Mouse (Mus musculus): ENCODE measurements around the gene Tmprss12. TPM values are rescaled to one million over a fixed set of nuclear protein-coding genes. Genes with fewer than 3 reads are reported as not detected.
"Not testable (repeated sequence)": the region's sequence is repeated elsewhere in the genome, so short reads cannot be mapped to it uniquely, and the experiment has no call there.

Gene Tmprss12
- polyA plus RNA-seq, 1 experiment from 2014 or later, result not detected

DNA sequence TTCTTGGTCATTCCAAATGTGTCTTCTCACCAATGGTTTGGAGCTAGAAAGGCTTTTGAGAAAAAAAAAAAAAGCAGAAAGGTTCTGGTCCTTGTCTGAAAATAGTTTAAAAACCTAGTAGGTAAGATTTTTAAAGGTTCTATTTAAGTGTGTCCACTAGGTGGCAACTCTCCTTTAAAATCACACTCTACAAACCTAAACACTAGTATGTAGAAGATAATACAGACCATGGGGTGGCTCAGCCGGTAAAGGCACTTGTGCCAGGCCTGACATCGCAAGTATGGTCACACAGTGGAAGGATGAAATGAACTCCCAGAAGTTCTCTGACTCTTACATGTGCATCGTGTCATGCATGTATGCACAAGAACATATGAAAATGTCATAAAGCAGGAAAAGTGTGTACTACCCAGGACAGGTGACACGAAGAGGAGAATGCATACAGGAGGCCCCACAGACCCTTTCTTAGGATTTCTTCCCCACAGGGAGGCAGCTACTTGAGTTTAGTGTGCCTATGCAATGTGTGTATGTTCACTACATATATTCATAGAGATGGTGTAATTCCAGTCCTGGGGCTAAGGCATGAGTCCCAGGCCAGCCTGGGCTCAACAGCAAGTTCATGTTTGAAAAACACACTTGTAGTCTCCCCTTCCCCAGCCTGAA lies 17.3 kb upstream of the Tmprss12 start:
- no peak overlapping the region for H3K27ac ChIP-seq
- H3K36me3 ChIP-seq (ENCODE audit: inconsistent target), result peaks cover 17% of the 10 kb centered on the region
- WGBS (ENCODE audit: missing documents), result 52% methylated on average over 4 of the region's 4 CpGs
- H3K79me2 ChIP-seq (ENCODE audit: inconsistent target), result no peaks in the 10 kb centered on the region
- H3K4me3 ChIP-seq (ENCODE audit: inconsistent target), result no peak overlapping the region

DNA sequence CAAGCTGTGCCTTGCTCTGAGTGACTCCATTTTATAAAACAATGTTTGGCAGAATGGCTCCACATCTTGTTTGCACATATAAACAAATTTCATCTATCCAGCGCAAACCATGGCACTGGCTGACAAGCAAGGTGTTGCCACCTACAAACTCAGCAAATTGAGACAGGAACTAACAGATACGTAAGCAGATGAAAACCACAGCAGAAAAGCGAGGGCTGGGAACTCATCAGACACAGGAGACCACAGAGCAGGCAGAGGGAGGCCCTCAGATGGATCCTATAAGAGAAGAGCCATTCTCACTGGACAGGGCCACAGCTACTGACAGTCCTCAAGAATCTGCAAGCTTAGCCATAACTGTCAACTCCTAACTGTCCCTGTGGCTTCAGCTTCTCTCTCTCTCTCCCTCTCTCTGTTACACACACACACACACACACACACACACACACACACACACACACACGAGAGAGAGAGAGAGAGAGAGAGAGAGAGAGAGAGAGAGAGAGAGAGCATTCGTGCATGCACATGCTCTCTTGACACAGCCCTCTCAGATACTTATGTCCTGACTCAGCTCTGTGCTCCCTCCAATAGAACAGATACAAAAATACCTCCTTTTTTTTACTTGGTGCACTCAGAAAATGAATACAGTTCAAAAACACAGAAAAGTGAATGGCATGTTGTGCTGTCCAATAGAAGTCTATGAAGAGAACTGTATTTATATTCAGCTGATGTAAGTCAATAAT lies 14.9 kb upstream of the Tmprss12 start:
- Histone ChIP-seq H3K27ac (no peak overlapping the region), H3K79me2 (ENCODE audit: inconsistent target) (no peaks in the 10 kb centered on the region), H3K4me3 (ENCODE audit: inconsistent target) (no peak overlapping the region), H3K36me3 (ENCODE audit: inconsistent target) (peaks cover 5% of the 10 kb centered on the region; the same call in 1 of the 2 replicates)
- WGBS (ENCODE audit: missing documents), result 89% methylated on average over 3 of the region's 5 CpGs

DNA sequence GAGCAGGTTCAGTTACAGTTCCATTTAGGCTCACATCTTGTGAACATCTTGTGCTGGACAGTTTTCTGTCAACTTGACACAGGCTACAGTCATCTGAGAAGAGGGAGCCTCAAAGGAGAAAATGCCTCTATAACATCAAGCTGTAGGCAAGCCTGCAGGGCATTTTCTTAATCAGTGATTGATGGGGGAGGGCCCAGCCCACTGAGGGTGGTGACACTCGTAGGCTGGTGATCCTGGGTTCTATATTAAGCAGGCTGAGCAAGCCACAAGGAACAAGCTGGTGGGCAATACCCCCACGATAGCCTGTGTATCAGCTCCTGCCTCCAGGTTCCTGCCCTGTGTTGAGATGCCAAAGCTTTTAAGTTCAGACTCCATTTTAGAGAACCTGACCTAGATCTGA lies 11.7 kb upstream of the Tmprss12 start:
- Histone ChIP-seq H3K79me2 (ENCODE audit: inconsistent target) (no peaks in the 10 kb centered on the region), H3K36me3 (ENCODE audit: inconsistent target) (no peaks in the 10 kb centered on the region), H3K27ac (no peak overlapping the region), H3K4me3 (ENCODE audit: inconsistent target) (no peak overlapping the region)
- WGBS (ENCODE audit: missing documents), result 82% methylated on average over 2 of the region's 2 CpGs

DNA sequence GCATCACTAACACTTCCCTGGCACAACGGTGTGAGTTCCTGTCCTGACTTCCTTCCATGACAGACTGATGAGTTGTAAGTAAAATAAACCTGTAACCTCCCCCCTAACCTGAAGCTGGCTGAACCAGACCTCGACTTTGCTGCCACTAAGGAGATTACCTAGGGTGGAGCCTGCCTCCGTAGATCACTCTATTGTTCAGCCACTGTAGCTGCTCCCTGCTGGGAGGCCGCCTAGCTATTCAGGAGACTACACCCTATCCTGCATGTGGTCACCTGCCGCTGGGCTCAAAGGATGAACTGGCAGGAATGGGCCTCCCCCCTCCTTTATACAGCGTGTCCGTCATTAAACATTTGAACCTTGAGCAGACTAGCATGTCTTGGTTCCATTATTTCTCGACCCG lies 10.9 kb upstream of the Tmprss12 start:
- Histone ChIP-seq H3K36me3 (ENCODE audit: inconsistent target) (no peaks in the 10 kb centered on the region), H3K4me3 (ENCODE audit: inconsistent target) (no peak overlapping the region), H3K27ac (no peak overlapping the region), H3K79me2 (ENCODE audit: inconsistent target) (no peaks in the 10 kb centered on the region)
- 68% methylated on average over 9 of the region's 9 CpGs for WGBS (ENCODE audit: missing documents)

DNA sequence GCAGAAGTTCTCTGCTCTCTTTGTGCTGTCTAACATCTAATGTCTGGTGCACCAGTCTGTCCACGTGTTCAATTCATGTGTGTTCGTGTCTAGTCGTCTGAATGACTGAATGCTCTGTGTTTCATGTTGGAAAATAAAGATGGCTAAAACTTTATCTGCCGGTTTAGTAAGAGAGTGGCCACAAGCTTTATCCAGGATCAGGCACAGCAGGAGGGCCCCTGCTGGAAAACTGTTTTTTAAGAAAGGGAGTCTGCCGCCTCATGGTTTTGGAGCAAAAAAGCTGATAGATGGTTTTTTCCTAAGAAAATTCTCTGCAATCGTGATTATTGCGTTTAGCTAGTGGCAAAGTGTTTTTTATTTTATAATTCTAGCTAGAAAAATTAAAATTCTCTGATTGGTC lies 10.0 kb upstream of the Tmprss12 start:
- H3K36me3 ChIP-seq (ENCODE audit: inconsistent target); H3K4me3 ChIP-seq (ENCODE audit: inconsistent target); H3K79me2 ChIP-seq (ENCODE audit: inconsistent target); H3K27ac ChIP-seq: not testable (repeated sequence)
- 83% methylated on average over 7 of the region's 7 CpGs for WGBS (ENCODE audit: missing documents)

DNA sequence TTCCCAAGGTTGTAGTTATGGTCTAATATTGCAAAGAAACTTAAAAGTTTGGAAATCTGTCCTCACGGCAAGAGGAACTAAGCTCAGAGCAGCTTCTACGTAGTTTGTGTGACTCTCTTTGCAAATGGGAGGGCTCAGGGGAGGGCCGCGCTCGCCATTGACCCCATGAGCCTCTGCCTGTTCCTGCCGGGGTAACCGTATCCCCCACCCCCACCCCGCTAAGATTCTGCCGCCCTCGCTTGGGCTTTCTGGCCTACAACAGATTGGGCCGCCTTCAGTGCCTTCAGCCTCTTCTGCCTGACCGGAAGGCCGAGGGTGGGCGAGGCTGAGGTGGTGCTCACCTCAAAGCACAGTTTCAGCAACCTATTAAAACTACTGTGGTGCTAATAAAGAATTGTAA lies 9.2 kb upstream of the Tmprss12 start:
- no peak overlapping the region for H3K27ac ChIP-seq
- 88% methylated on average over 12 of the region's 14 CpGs for WGBS (ENCODE audit: missing documents)
- H3K79me2 ChIP-seq (ENCODE audit: inconsistent target), result no peaks in the 10 kb centered on the region
- H3K36me3 ChIP-seq (ENCODE audit: inconsistent target), result no peaks in the 10 kb centered on the region
- H3K4me3 ChIP-seq (ENCODE audit: inconsistent target), result no peak overlapping the region

DNA sequence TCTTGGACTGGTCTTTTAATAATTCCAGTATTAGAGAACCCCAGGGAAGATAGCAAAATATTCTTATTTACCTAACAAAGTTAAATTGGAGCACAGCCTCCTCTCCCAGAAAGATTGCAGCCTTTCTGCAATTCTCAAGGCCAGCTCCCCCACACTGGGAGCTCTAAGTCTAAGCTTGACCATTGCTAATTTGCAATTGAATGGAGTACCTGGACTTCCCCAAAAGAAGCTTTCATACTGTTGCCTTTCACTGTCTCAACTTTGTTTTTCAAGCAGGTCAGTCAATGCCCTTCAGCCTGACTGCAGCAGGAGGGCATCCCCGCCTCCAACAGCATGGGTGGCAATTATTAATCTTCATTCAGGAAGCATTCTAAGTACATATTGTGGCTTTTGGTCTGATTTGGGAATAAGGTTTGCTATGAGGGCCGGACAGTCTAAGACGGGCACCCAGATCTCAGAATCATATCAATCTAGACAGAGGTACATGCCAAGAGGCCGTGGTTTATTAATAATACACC lies 6.8 kb upstream of the Tmprss12 start:
- H3K4me3 ChIP-seq (ENCODE audit: inconsistent target); H3K27ac ChIP-seq; H3K36me3 ChIP-seq (ENCODE audit: inconsistent target); H3K79me2 ChIP-seq (ENCODE audit: inconsistent target): not testable (repeated sequence)
- WGBS (ENCODE audit: missing documents), result 100% methylated on average over 1 of the region's 4 CpGs

DNA sequence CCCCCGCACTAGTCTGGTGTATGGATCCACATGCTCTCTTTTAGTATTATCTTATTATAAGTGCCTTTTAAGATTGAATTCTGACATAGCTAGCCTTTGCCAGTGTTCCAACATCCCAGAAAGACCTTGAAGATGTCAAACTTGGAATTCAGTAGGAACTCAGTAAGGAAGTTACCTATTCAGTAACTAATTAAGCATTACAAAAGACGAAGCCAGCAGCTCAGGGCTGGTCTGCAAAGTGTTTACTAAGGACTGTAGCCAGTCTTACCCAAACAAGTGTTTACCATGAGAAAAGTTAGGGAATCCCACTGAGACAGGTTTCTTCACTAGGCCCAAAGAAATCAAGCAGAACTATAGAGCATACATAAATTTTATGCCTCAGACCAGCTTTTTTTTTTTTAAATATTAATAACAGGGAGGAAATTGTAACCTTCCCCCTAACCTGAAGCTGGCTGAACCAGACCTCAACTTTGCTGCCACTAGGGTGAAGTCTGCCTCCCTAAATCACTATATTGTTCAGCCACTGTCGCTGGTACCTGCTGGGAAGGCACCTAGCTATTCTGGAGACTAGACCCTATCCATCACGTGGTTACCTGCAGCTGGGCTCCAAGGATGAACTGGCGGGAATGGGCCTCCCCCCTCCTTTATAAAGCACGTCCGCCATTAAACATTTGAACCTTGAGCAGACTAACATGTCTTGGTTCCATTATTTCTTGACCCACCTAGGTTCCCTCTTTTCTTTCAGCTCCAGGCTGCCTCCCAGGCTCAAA lies 5.7 kb upstream of the Tmprss12 start:
- no peak overlapping the region for H3K4me3 ChIP-seq (ENCODE audit: inconsistent target)
- no peaks in the 10 kb centered on the region for H3K79me2 ChIP-seq (ENCODE audit: inconsistent target)
- no peak overlapping the region for H3K27ac ChIP-seq
- 95% methylated on average over 7 of the region's 7 CpGs for WGBS (ENCODE audit: missing documents)
- H3K36me3 ChIP-seq (ENCODE audit: inconsistent target), result no peaks in the 10 kb centered on the region

DNA sequence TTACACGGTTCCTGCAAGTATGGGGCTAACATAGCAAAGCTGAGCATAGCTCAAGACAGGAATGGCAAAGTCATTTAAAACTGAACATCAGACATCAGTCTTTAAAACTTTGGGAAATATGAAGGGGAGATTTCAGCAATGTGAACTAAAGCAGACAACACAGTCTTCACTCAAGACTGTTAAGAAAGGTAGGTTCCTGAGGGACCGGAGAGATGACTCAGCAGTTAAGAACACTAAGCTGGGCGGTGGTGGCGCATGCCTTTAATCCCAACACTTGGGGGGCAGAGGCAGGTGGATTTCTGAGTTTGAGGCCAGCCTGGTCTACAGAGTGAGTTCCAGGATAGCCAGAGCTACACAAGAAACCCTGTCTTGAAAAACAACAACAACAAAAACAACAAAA lies 4.2 kb upstream of the Tmprss12 start:
- H3K4me3 ChIP-seq (ENCODE audit: inconsistent target), result no peak overlapping the region
- WGBS (ENCODE audit: missing documents), result 98% methylated on average over 4 of the region's 4 CpGs
- H3K27ac ChIP-seq, result no peak overlapping the region
- H3K79me2 ChIP-seq (ENCODE audit: inconsistent target), result no peaks in the 10 kb centered on the region
- H3K36me3 ChIP-seq (ENCODE audit: inconsistent target), result no peaks in the 10 kb centered on the region

DNA sequence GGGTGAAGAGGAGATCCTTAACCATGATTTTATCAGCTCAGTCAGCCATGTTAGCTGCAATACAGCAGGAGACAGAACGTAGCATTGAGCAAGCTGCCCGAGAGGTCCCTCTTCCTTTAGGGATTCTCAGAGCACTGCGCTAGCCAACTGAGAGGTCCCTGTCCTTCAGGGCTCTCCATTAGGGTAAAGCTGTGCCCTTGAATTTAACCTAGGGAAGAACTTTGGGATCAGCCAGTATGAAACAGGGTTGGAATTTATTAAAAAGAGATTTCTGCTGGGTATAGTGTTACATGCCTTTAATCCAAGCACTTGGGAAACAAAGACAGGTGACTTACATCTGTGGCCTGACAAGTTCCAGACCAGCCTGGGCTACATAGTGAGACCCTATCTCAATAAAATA lies 3.1 kb upstream of the Tmprss12 start:
- H3K36me3 ChIP-seq (ENCODE audit: inconsistent target), result no peaks in the 10 kb centered on the region
- 98% methylated on average over 3 of the region's 3 CpGs for WGBS (ENCODE audit: missing documents)
- H3K4me3 ChIP-seq (ENCODE audit: inconsistent target), result no peak overlapping the region
- H3K27ac ChIP-seq, result no peak overlapping the region
- no peaks in the 10 kb centered on the region for H3K79me2 ChIP-seq (ENCODE audit: inconsistent target)

DNA sequence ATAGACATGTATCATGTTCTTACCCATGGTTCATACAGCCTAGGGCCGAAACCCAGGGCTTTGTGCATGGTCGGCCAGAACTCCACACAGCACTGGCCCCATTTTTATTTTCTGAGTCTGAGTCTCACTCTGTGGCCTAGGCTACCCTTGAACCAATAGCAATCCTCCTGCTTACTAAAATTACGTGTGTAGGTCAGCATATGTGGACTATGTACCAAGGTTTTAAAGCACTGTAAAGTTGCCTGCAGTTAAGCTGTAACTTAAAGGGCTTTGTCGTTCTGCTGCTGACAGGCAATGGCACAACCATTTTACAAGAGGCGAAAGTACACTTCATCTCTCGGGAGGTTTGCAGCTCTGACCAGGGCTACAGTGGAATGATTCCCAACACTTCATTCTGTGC lies 8.3 kb downstream of the Tmprss12 start:
- no peaks in the 10 kb centered on the region for H3K36me3 ChIP-seq (ENCODE audit: inconsistent target)
- 96% methylated on average over 6 of the region's 6 CpGs for WGBS (ENCODE audit: missing documents)
- no peaks in the 10 kb centered on the region for H3K79me2 ChIP-seq (ENCODE audit: inconsistent target)
- no peak overlapping the region for H3K27ac ChIP-seq
- no peak overlapping the region for H3K4me3 ChIP-seq (ENCODE audit: inconsistent target)

DNA sequence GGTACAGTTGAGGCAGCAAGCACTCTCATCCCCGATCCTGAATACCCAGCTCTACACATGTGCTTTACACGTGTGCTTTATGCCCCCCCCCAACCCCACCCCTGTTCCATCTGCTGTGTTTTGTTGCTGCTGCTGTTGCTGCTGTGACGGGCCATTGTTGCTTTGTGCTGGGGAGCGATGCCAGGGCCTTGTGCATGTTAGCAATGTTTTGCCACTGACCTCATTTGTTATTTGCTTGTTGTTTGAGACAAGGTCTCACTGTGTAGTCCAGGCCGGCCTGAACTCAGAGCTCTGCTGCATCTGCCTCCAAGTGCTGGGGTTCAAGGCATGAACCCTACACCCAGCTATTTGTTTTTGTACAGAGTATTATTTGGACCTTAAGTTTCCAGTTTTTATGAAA lies 10.2 kb downstream of the Tmprss12 start:
- no peaks in the 10 kb centered on the region for H3K79me2 ChIP-seq (ENCODE audit: inconsistent target)
- no peaks in the 10 kb centered on the region for H3K36me3 ChIP-seq (ENCODE audit: inconsistent target)
- H3K4me3 ChIP-seq (ENCODE audit: inconsistent target), result no peak overlapping the region
- no peak overlapping the region for H3K27ac ChIP-seq
- 87% methylated on average over 5 of the region's 5 CpGs for WGBS (ENCODE audit: missing documents)

DNA sequence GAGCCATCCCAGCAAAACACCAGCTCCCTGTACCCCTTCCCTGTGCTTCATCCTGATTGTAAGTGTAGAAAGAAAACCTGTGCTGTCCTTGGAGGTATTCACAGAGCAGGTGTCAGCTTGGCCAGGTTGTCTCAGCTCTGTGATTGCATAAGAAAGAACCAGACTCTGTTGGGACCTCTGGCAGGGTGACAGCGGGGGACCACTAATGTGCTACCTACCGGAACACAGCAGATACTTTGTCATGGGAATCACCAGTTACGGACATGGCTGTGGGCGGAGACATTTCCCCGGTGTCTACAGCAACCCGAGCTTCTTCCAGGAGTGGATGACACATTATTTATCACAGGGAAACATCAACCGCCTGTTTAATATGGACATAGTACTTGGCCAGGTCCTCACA lies 11.7 kb downstream of the Tmprss12 start:
- Histone ChIP-seq H3K36me3 (ENCODE audit: inconsistent target) (no peaks in the 10 kb centered on the region), H3K79me2 (ENCODE audit: inconsistent target) (no peaks in the 10 kb centered on the region), H3K27ac (no peak overlapping the region), H3K4me3 (ENCODE audit: inconsistent target) (no peak overlapping the region)
- 83% methylated on average over 7 of the region's 7 CpGs for WGBS (ENCODE audit: missing documents)

DNA sequence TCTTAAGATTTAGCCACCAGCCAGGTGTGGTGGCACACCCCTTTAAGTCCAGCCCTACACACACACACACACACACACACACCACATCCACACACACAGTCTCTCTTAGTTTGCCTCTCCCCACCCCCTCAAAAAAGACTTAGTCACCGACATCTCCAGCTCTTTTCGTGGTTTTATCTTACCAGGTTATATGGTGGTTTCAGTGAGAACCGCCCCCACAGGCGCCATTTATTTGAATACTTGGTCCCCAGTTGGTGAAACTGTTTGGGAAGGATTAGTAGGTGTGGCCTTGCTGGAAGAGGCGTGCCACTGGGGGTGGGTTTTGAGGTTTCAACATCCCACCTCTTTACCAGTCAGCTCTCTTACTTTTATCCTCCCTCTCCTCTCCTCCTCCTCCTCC lies 17.2 kb downstream of the Tmprss12 start:
- Histone ChIP-seq H3K79me2 (ENCODE audit: inconsistent target) (no peaks in the 10 kb centered on the region), H3K27ac (no peak overlapping the region), H3K4me3 (ENCODE audit: inconsistent target) (no peak overlapping the region), H3K36me3 (ENCODE audit: inconsistent target) (no peaks in the 10 kb centered on the region)
- 90% methylated on average over 5 of the region's 5 CpGs for WGBS (ENCODE audit: missing documents)

DNA sequence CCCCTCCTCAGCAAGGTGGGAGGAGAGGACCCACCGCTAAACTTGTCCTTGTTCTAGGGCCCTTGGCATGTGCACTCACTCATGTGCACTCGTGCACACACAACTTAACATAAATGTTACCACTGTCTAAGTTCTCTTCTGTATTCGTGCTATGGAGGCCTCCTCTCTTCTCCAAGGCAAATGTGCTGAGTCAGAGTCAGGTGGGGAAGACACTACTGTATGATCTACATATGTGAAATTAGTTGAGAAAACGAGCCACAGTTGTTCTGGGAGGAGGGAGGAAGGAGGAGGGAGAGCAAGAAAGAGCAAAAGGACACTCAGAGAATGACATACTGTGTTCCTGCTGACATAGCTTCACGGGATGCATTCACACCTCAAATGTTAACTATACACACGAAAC lies 19.9 kb downstream of the Tmprss12 start:
- H3K79me2 ChIP-seq (ENCODE audit: inconsistent target), result no peaks in the 10 kb centered on the region; the same call in 1 of the 2 replicates
- WGBS (ENCODE audit: missing documents), result 69% methylated on average over 6 of the region's 6 CpGs

More for the DNA sequence above, 19.9 kb downstream of the Tmprss12 start:
- Histone ChIP-seq H3K27ac (no peak overlapping the region), H3K36me3 (ENCODE audit: inconsistent target) (no peaks in the 10 kb centered on the region), H3K4me3 (ENCODE audit: inconsistent target) (no peak overlapping the region)

Measured in macrophage (primary cell).